Mouse (Mus musculus) heart, embryonic 16.5 days (tissue): ENCODE measurements around the gene Dnm2. TPM values are rescaled to one million over a fixed set of nuclear protein-coding genes. Genes with fewer than 3 reads are reported as not detected.

Experiments used
- ATAC-seq: fragments of 200-750 bp; cut with Nextera tagmentation; replicated peaks from 2 replicates; pipeline ENCODE4 v1.8.0; 2017; ENCODE audit warnings: moderate number of reproducible peaks; ENCODE audit not compliant: insufficient read depth, low FRiP score; ENCODE audit errors: extremely low read depth
- H3K27ac ChIP-seq: fragments of 300-500 bp; sonication (generic); 2 replicates; pipeline ENCODE4 v1.5.1; 2014; ENCODE audit warnings: mild to moderate bottlenecking, low read length, control low read depth, moderate library complexity
- H3K27me3 ChIP-seq: fragments of 300-500 bp; sonication (generic); 2 replicates; pipeline ENCODE4 v1.6.1; 2014; ENCODE audit warnings: low read length, mixed read lengths; ENCODE audit not compliant: control insufficient read depth, insufficient read depth
- H3K36me3 ChIP-seq: fragments of 300-500 bp; sonication (generic); 2 replicates; pipeline ENCODE4 v1.6.1; 2014; ENCODE audit not compliant: control insufficient read depth, insufficient read depth
- H3K4me1 ChIP-seq: fragments of 300-500 bp; sonication (generic); 2 replicates; pipeline ENCODE4 v1.6.1; 2014; ENCODE audit warnings: low read length, mixed read lengths; ENCODE audit not compliant: control insufficient read depth, insufficient read depth
- H3K4me2 ChIP-seq: fragments of 300-500 bp; sonication (generic); 2 replicates; pipeline ENCODE4 v1.6.1; 2014; ENCODE audit warnings: low read depth, mild to moderate bottlenecking, control low read depth, low read length
- H3K4me3 ChIP-seq: fragments of 300-500 bp; sonication (generic); 2 replicates; pipeline ENCODE4 v1.5.1; 2014; ENCODE audit warnings: mild to moderate bottlenecking, control low read depth, low read length
- H3K9ac ChIP-seq: fragments of 300-500 bp; sonication (generic); 2 replicates; pipeline ENCODE4 v1.6.1; 2014; ENCODE audit warnings: low read length, control low read depth
- H3K9me3 ChIP-seq: fragments of 300-500 bp; sonication (generic); replicated peaks from 2 replicates; pipeline ENCODE4 v1.6.1; 2016; ENCODE audit warnings: low read length; ENCODE audit not compliant: control insufficient read depth
- WGBS: fragments of 180-500 bp; shearing (Covaris S2); extraction: QIAGEN DNeasy Blood & Tissue Kit; methylation state at CpG from one replicate; pipeline ENCODE4 v1.1.7; 2014; 5-methylcytosine and 5-hydroxymethylcytosine counted together
- microRNA-seq: library from miRNA; unstranded; fragments of <30 nt; microRNA quantifications from one replicate; pipeline ENCODE4, GENCODE M21; 2017
- polyA plus RNA-seq: library from polyadenylated mRNA; unstranded; fragments of >200 nt; fragmentation: Nextera tagmentation; extraction: Ambion mirVana; gene quantifications from 2 replicates; pipeline ENCODE4 v1.2.1, GENCODE M21; 2015

Dnm2 gene
- polyA plus RNA-seq, 1 experiment from 2014 or later: 75.0 TPM

DNA sequence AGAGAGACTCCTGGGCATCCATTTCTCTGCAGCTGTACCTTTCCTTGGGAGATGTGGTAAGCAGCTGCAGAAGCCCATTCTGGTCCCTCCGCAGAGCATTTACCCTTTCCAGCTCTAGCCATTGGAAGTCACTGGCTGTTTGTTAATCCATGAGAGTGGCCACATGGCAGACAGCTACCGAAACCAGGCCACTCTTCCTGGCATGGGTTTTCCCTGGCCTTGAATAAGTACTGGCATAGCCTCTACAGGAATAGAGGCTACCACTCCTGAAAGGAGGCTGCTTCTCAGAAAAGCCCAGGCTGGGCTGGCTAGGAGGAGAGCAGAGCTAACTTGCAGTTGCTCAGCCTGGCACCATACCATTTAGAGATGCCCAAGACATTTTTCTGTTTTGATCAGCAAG, 126.3 kb downstream of the Dnm2 start:
- Histone ChIP-seq H3K36me3 (no peaks in the 10 kb centered on the region), H3K27me3 (no peaks in the 10 kb centered on the region), H3K4me1 (peaks cover 12% of the 10 kb centered on the region), H3K9ac (no peak overlapping the region), H3K4me3 (no peak overlapping the region), H3K9me3 (no peaks in the 10 kb centered on the region), H3K27ac (no peak overlapping the region), H3K4me2 (no peak overlapping the region)
- no peak for ATAC-seq
- 94% methylated on average over 2 of the region's 2 CpGs for WGBS

DNA sequence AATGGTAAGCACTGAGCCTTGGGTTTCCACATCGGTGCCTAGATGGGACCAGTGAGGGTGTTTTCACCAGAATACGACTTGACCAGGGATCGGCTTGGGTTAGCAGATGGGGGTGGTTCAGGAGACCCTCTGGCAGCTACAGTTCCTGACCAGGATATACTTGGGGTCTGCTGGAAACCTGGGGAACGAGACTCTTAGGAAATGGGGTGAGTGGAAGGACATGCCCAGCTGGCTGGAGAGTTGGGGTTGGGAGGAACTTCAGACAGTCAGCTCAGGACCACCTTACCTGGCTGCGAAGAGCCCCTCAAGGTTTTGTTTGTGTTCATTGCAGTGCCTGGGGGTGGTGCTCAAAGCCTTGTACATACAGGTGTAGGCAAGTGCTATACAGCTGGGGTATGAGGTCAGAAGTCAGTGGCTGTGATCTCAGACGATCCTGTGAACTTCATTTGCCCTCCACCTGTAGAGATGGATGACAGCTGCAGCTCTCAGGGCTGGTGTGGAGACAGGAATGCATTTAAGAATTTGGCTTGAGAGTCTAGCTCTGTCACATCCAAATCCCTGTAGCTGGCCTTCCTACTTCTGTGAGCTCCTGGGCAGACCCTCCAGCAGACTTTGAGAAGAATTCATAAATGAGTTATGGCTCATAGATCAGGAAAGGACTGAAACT, 129.0 kb downstream of the Dnm2 start:
- 79% methylated on average over 6 of the region's 6 CpGs for WGBS
- no peak for ATAC-seq
- Histone ChIP-seq H3K27ac (no peak overlapping the region), H3K9me3 (no peaks in the 10 kb centered on the region), H3K4me2 (no peak overlapping the region), H3K27me3 (no peaks in the 10 kb centered on the region), H3K36me3 (no peaks in the 10 kb centered on the region), H3K4me1 (peaks cover 21% of the 10 kb centered on the region), H3K9ac (no peak overlapping the region), H3K4me3 (no peak overlapping the region)

DNA sequence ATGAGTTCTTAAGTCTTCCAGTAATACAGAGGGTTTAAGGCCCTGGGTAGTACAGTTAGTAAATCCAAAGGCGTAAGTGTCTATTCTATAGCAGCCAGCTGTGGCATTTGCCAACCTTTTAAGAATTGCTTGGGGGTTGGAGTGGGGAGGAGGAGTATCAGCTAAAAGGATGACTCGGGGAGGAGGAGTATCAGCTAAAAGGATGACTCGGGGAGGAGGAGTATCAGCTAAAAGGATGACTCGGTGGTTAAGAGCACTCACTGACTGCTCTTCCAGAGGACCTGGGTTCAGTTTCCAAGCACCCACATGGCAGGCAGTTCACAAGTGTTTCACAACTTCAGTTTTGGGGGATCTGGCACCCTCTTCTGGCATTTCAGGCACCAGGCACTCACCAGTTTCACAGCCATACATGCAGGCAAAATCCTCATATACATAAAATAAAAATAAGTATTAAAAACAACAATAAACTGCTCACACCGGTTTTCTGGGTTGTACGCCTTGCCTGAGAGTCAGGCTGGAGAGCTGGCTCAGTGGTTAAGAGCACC, 130.6 kb downstream of the Dnm2 start:
- Histone ChIP-seq H3K27ac (no peak overlapping the region), H3K27me3 (no peaks in the 10 kb centered on the region), H3K9me3 (no peaks in the 10 kb centered on the region), H3K36me3 (no peaks in the 10 kb centered on the region), H3K4me3 (no peak overlapping the region), H3K4me2 (no peak overlapping the region), H3K9ac (no peak overlapping the region), H3K4me1 (peaks cover 21% of the 10 kb centered on the region)
- no peak for ATAC-seq
- 85% methylated on average over 6 of the region's 6 CpGs for WGBS

DNA sequence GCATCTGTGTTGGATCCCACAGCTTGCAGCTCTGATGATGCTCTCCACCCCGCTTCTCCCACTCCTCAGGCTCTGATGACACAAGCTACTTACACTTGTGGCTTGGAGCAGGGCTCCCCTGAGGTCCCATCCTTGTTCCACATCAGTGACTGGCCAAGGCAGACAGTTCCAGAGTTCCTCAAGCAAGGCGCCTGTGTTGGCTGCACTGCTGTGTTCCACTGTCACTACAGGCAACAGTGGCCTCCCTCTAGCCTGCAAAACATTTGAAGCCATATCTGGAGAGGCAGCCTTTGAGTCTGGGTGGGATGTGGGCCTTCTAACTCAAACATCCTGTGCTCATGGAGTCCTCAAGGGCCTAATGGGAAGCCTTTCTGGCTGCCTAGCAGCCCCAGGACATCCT, 132.3 kb downstream of the Dnm2 start:
- no peaks in the 10 kb centered on the region for H3K27me3 ChIP-seq
- no peak overlapping the region for H3K9ac ChIP-seq
- peaks cover 21% of the 10 kb centered on the region for H3K4me1 ChIP-seq
- H3K4me2 ChIP-seq: no peak overlapping the region
- H3K36me3 ChIP-seq: no peaks in the 10 kb centered on the region
- no peak overlapping the region for H3K4me3 ChIP-seq
- H3K27ac ChIP-seq: no peak overlapping the region
- ATAC-seq: no peak
- no peaks in the 10 kb centered on the region for H3K9me3 ChIP-seq
- 80% methylated on average over 2 of the region's 2 CpGs for WGBS

Small RNA genes lying within 50 kb of the gene (microRNA-seq; reads per million reads assigned to microRNA genes)
- gene Mir199a-1: 1.2 reads per million

Other genes with a start within 250 kb of the Dnm2 start
- 51.5 and 54.6 TPM in 2 replicates for gene Keap1, start 185.5 kb upstream of the Dnm2 start, polyA plus RNA-seq
- 0.09 and 0.16 TPM in 2 replicates for gene S1pr5, start 176.5 kb upstream of the Dnm2 start, polyA plus RNA-seq
- 58.8 and 63.9 TPM in 2 replicates for gene Atg4d, start 159.6 kb upstream of the Dnm2 start, polyA plus RNA-seq
- gene Kri1, start 136.9 kb upstream of the Dnm2 start, polyA plus RNA-seq: 10.5 and 13.2 TPM in 2 replicates
- gene Cdkn2d, start 133.5 kb upstream of the Dnm2 start, polyA plus RNA-seq: 105 and 110 TPM in 2 replicates
- gene Ap1m2, start 112.6 kb upstream of the Dnm2 start, polyA plus RNA-seq: 5.3 and 5.7 TPM in 2 replicates
- gene Slc44a2, start 104.2 kb upstream of the Dnm2 start, polyA plus RNA-seq: 74.4 and 75.1 TPM in 2 replicates
- gene Ilf3, start 57.0 kb upstream of the Dnm2 start, polyA plus RNA-seq: 105 and 108 TPM in 2 replicates
- gene Qtrt1, start 13.1 kb upstream of the Dnm2 start, polyA plus RNA-seq: 23.0 and 24.3 TPM in 2 replicates
- gene Tmed1, start 85.3 kb downstream of the Dnm2 start, polyA plus RNA-seq: 81.2 and 90.1 TPM in 2 replicates
- gene AB124611, start 101.3 kb downstream of the Dnm2 start, polyA plus RNA-seq: 3.2 and 3.7 TPM in 2 replicates
- gene Carm1, start 122.0 kb downstream of the Dnm2 start, polyA plus RNA-seq: 17.2 and 21.8 TPM in 2 replicates
- 28.4 and 28.6 TPM in 2 replicates for gene Timm29, start 167.8 kb downstream of the Dnm2 start, polyA plus RNA-seq
- gene Yipf2, start 167.9 kb downstream of the Dnm2 start, polyA plus RNA-seq: 16.4 and 17.7 TPM in 2 replicates
- gene Smarca4, start 191.3 kb downstream of the Dnm2 start, polyA plus RNA-seq: 50.7 and 52.5 TPM in 2 replicates